Mouse (Mus musculus): Measurements from ENCODE around the gene Try10. TPM values are rescaled to one million over a fixed set of nuclear protein-coding genes. Genes with fewer than 3 reads are reported as not detected.
"Not testable (repeated sequence)": the region's sequence is repeated elsewhere in the genome, so short reads cannot be mapped to it uniquely, and the experiment has no call there.

The Try10 gene
- not detected in 2 replicates for polyA plus RNA-seq (2015; fragmentation: Nextera tagmentation; extraction: Ambion mirVana)

GRCm38 (mm10) chr6:41353932-41354331 is at the start of gene Try10:
Gene Try10 (plus strand): TSS chr6:41354105.
- no peak within 1 kb of the TSS for H3K27ac ChIP-seq
- H3K4me2 ChIP-seq = no peak within 1 kb of the TSS
- H3K36me3 ChIP-seq = no peaks in the 10 kb centered on the region
- H3K4me3 ChIP-seq = no peak within 1 kb of the TSS
- H3K27me3 ChIP-seq = no peaks in the 10 kb centered on the region
- 78% methylated on average over 2 of the region's 2 CpGs for WGBS
- no peak for ATAC-seq (ENCODE audit: insufficient number of reproducible peaks, insufficient read depth, low FRiP score, low TSS enrichment, low read depth)
- no peak within 1 kb of the TSS for H3K9ac ChIP-seq
- H3K4me1 ChIP-seq = no peaks in the 10 kb centered on the region
- no peaks in the 10 kb centered on the region for H3K9me3 ChIP-seq

DNA sequence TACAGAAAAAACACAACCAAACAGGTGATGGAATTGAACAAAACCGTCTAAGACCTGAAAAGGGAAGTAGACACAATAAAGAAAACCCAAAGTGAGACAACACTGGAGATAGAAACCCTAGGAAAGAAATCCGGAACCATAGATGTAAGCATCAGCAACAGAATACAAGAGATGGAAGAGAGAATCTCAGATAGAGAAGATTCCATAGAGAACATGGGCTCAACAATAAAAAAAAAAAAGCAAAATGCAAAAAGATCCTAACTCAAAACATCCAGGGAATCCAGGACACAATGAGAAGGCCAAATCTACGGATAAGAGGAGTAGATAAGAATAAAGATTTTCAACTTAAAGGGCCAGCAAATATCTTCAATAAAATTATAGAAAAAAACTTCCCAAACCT is 37.2 kb upstream of the Try10 start, which contains the start of gene Try5:
Try5 (minus strand) TSS at position 101 of the 400 bp plus-strand sequence.
- H3K9me3 ChIP-seq; H3K4me3 ChIP-seq; H3K36me3 ChIP-seq; H3K4me1 ChIP-seq; ATAC-seq (ENCODE audit: insufficient number of reproducible peaks, insufficient read depth, low FRiP score, low TSS enrichment, low read depth); H3K9ac ChIP-seq; H3K4me2 ChIP-seq; H3K27ac ChIP-seq; H3K27me3 ChIP-seq: not testable (repeated sequence)
- WGBS = 69% methylated on average over 3 of the region's 3 CpGs

- not testable (repeated sequence) for H3K9ac ChIP-seq; H3K36me3 ChIP-seq; H3K9me3 ChIP-seq; ATAC-seq (ENCODE audit: insufficient number of reproducible peaks, insufficient read depth, low FRiP score, low TSS enrichment, low read depth); H3K4me2 ChIP-seq; H3K4me3 ChIP-seq; H3K27me3 ChIP-seq; H3K27ac ChIP-seq; H3K4me1 ChIP-seq
- WGBS = 67% methylated on average over 2 of the region's 2 CpGs
These were observed 19.9 kb downstream of the Try10 start for GRCm38 (mm10) chr6:41373772-41374171.

DNA sequence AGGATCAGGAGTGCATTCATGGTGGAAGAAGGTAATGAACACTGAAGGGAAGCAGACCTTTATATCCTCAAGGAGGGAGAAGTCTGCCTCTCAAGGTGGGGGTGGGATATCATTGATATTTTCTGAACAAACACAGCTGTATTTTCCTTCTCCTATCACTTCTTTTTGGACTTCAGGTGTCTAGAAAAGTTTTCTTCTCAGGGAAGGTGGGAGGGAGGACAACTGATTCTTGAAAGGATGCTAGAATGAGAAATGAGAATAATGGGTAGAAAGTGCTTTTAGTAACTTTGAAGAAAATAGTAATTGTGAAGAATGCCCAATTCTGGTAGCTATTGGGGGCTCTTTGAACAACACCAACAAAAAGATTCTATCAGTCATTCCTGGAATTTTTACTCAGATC is 23.7 kb downstream of the Try10 start, which contains the start of gene Prss3:
Prss3 (minus strand) TSS at position 101 of the 400 bp plus-strand sequence.
- not testable (repeated sequence) for ATAC-seq (ENCODE audit: insufficient number of reproducible peaks, insufficient read depth, low FRiP score, low TSS enrichment, low read depth)

GRCm38 (mm10) chr6:41386781-41387180 is 32.9 kb downstream of the Try10 start:
- no peak for ATAC-seq (ENCODE audit: insufficient number of reproducible peaks, insufficient read depth, low FRiP score, low TSS enrichment, low read depth)
- Histone ChIP-seq H3K27me3 (no peaks in the 10 kb centered on the region), H3K9me3 (no peaks in the 10 kb centered on the region), H3K4me2 (no peak overlapping the region), H3K4me3 (no peak overlapping the region), H3K4me1 (no peaks in the 10 kb centered on the region), H3K9ac (no peak overlapping the region), H3K36me3 (no peaks in the 10 kb centered on the region), H3K27ac (no peak overlapping the region)
- 74% methylated on average over 2 of the region's 2 CpGs for WGBS

More for the DNA sequence above, 23.7 kb downstream of the Try10 start, which contains the start of gene Prss3:
- not testable (repeated sequence) for H3K4me3 ChIP-seq, H3K27me3 ChIP-seq, H3K9ac ChIP-seq, H3K36me3 ChIP-seq, H3K4me1 ChIP-seq, H3K27ac ChIP-seq, H3K9me3 ChIP-seq, H3K4me2 ChIP-seq

DNA sequence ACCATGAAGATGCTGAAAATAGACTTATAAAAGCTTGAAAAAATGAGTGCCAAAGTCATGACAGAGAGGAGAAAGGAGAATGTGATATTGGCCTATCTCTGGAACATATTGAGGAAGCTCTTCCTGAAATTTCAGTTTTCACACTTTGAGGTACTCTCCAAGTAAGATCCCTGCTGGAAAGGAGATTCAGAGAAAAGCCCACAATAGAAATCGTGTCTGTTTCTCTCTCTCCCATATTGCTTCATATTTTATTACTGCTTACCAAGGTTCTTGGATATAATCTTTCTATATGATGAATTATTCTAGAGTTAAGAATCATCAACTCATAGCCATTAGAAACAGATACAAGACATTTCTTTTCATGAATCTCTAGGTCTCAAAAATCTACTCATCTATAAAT is 37.7 kb downstream of the Try10 start:
- not testable (repeated sequence) for H3K27me3 ChIP-seq; H3K9ac ChIP-seq; H3K4me3 ChIP-seq; H3K4me1 ChIP-seq; H3K36me3 ChIP-seq; ATAC-seq (ENCODE audit: insufficient number of reproducible peaks, insufficient read depth, low FRiP score, low TSS enrichment, low read depth); H3K9me3 ChIP-seq; H3K4me2 ChIP-seq; H3K27ac ChIP-seq
- WGBS = 70% methylated on average over 1 of the region's 1 CpGs

DNA sequence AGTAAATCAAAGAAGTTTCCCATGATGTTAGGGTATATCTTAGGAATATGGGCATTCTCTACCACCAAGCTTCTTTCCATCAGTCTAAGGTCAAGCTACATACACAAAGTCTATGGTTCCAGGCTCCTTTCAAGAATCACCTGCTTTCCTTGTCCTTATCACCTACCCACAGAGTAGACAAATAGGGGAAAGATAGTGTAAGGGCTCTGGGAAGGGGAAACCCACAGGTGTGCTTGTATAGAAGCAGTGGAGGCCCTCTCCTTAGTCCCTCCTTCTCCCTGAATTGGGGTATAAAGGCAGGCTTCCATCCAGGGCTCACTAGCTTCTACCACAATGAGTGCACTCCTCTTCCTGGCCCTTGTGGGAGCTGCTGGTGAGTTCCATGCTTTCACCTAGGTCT is 38.2 kb downstream of the Try10 start, which contains the start of gene Gm5771:
Gm5771 (plus strand) TSS at position 301 of the 400 bp plus-strand sequence.
- not testable (repeated sequence) for H3K9ac ChIP-seq; ATAC-seq (ENCODE audit: insufficient number of reproducible peaks, insufficient read depth, low FRiP score, low TSS enrichment, low read depth); H3K4me1 ChIP-seq; H3K4me3 ChIP-seq; H3K27me3 ChIP-seq; H3K4me2 ChIP-seq; H3K9me3 ChIP-seq; H3K27ac ChIP-seq; H3K36me3 ChIP-seq

Other genes with a start within 250 kb of the Try10 start
- gene Try4, start 51.8 kb upstream of the Try10 start, polyA plus RNA-seq (2015; fragmentation: Nextera tagmentation; extraction: Ambion mirVana) = not detected in 2 replicates
- not detected in 2 replicates for gene Try5, start 37.3 kb upstream of the Try10 start, polyA plus RNA-seq (2015; fragmentation: Nextera tagmentation; extraction: Ambion mirVana)
- gene Prss3, start 23.6 kb downstream of the Try10 start, polyA plus RNA-seq (2015; fragmentation: Nextera tagmentation; extraction: Ambion mirVana) = not detected in 2 replicates
- gene Gm5771, start 38.3 kb downstream of the Try10 start, polyA plus RNA-seq (2015; fragmentation: Nextera tagmentation; extraction: Ambion mirVana) = not detected in 2 replicates
- not detected in 2 replicates for gene Gm10334, start 92.0 kb downstream of the Try10 start, polyA plus RNA-seq (2015; fragmentation: Nextera tagmentation; extraction: Ambion mirVana)
- gene Prss1, start 104.8 kb downstream of the Try10 start, polyA plus RNA-seq (2015; fragmentation: Nextera tagmentation; extraction: Ambion mirVana) = not detected in 2 replicates
- gene Prss2, start 167.7 kb downstream of the Try10 start, polyA plus RNA-seq (2015; fragmentation: Nextera tagmentation; extraction: Ambion mirVana) = not detected in 2 replicates

All from embryonic facial prominence, embryonic 13.5 days (tissue).